Mouse (Mus musculus) adrenal gland, postnatal 4 days (tissue): ENCODE data around the gene Mrpl4. TPM values are rescaled to one million over a fixed set of nuclear protein-coding genes. Genes with fewer than 3 reads are reported as not detected.
"Not testable (repeated sequence)": the region's sequence is repeated elsewhere in the genome, so short reads cannot be mapped to it uniquely, and the experiment has no call there.

ENCODE experiments used
- DNase-seq, 2 experiments: peaks; one replicate each; pipeline ENCODE4 v3.0.0; 2021 to 2022; ENCODE audit warnings: low spot score in 2 of 2, mixed read lengths in 2 of 2
- total RNA-seq, 2 experiments: library from RNA; stranded (reverse); gene quantifications; 2 replicates each; pipeline ENCODE4 v1.2.3; 2021

Gene Mrpl4
- total RNA-seq, 2 experiments from 2014 or later = 96.9 to 97.0 TPM

- no peak for DNase-seq
Measured at GRCm38 (mm10) chr9:20983169-20983568, 19.4 kb upstream of the Mrpl4 start.

GRCm38 (mm10) chr9:20986952-20987686 is 15.4 kb upstream of the Mrpl4 start:
- DNase-seq = no peak

- DNase-seq = no peak
Measured at GRCm38 (mm10) chr9:20987953-20988352, 14.6 kb upstream of the Mrpl4 start.

GRCm38 (mm10) chr9:20990861-20991260 is 11.7 kb upstream of the Mrpl4 start:
- no peak for DNase-seq

- no peak for DNase-seq
Measured at GRCm38 (mm10) chr9:20991587-20991986, 11.0 kb upstream of the Mrpl4 start.

- no peak for DNase-seq
Measured at GRCm38 (mm10) chr9:20993165-20993898, 9.2 kb upstream of the Mrpl4 start.

GRCm38 (mm10) chr9:20995069-20995468 is 7.5 kb upstream of the Mrpl4 start:
- DNase-seq = no peak

GRCm38 (mm10) chr9:20997065-20997464 is 5.5 kb upstream of the Mrpl4 start:
- no peak for DNase-seq

- not testable (repeated sequence) for DNase-seq
Measured at GRCm38 (mm10) chr9:20998337-20998736, 4.2 kb upstream of the Mrpl4 start.

GRCm38 (mm10) chr9:21000811-21001210 is 1.7 kb upstream of the Mrpl4 start:
- DNase-seq = no peak

- no peak for DNase-seq
Measured at GRCm38 (mm10) chr9:21001651-21002200, 812 bp upstream of the Mrpl4 start.

- DNase-seq = no peak
Measured at GRCm38 (mm10) chr9:21002270-21002626, 290 bp upstream of the Mrpl4 start.

GRCm38 (mm10) chr9:21007313-21007952 is 4.9 kb downstream of the Mrpl4 start:
- DNase-seq = no peak

GRCm38 (mm10) chr9:21008007-21008406 is 5.5 kb downstream of the Mrpl4 start:
- DNase-seq = no peak

- DNase-seq = no peak
Measured at GRCm38 (mm10) chr9:21010362-21010761, 7.8 kb downstream of the Mrpl4 start.

GRCm38 (mm10) chr9:21010939-21011541 is 8.5 kb downstream of the Mrpl4 start:
- DNase-seq = not testable (repeated sequence)

- no peak for DNase-seq
Measured at GRCm38 (mm10) chr9:21011846-21012312, 9.3 kb downstream of the Mrpl4 start.

- DNase-seq = no peak
Measured at GRCm38 (mm10) chr9:21012368-21012767, 9.8 kb downstream of the Mrpl4 start.

- no peak for DNase-seq
Measured at GRCm38 (mm10) chr9:21014691-21015570, 12.4 kb downstream of the Mrpl4 start.

- peak in 1 of 2 experiments; percentile 46 for DNase-seq
Measured at GRCm38 (mm10) chr9:21015571-21016130, 13.1 kb downstream of the Mrpl4 start, which contains the start of gene Icam1. Gene Icam1 (plus strand): TSS chr9:21015985.
